Mouse (Mus musculus) MEL (cell line): ENCODE results near the gene Zbtb20.

Source experiments
- CTCF ChIP-seq, 3 experiments: IDR thresholded peaks in 2 of 3; conservative IDR thresholded peaks in 1 of 3; 2 replicates each; pipeline ENCODE4 v1.5.1; 2011 to 2012; ENCODE audit warnings: low read length in 3 of 3, low read depth in 2 of 3, mild to moderate bottlenecking in 2 of 3, improper control_type of control experiment in 1 of 3, inconsistent platforms in 1 of 3, mixed read lengths in 1 of 3, moderate library complexity in 1 of 3; ENCODE audit not compliant: control insufficient read depth in 1 of 3, insufficient read depth in 1 of 3, poor library complexity in 1 of 3, severe bottlenecking in 1 of 3
- GABPA ChIP-seq: IDR thresholded peaks from 2 replicates; pipeline ENCODE4 v1.6.1; 2012; ENCODE audit warnings: low read depth, mild to moderate bottlenecking, inconsistent platforms, low read length, improper control_type of control experiment, moderate library complexity
- JUND ChIP-seq: IDR thresholded peaks from 2 replicates; pipeline ENCODE4 v1.6.1; 2011; ENCODE audit warnings: low read depth, mild to moderate bottlenecking, improper control_type of control experiment, low read length
- MAFK ChIP-seq: IDR thresholded peaks from 2 replicates; pipeline ENCODE4 v1.6.1; 2011; ENCODE audit warnings: low read depth, mild to moderate bottlenecking, low read length, improper control_type of control experiment, borderline replicate concordance
- MAX ChIP-seq: IDR thresholded peaks from 2 replicates; pipeline ENCODE4 v1.6.1; 2011; ENCODE audit warnings: low read length, improper control_type of control experiment
- TAL1 ChIP-seq: IDR thresholded peaks from 2 replicates; pipeline ENCODE4 v1.6.1; 2012; ENCODE audit warnings: mild to moderate bottlenecking, inconsistent platforms, low read length, moderate library complexity, mixed read lengths
- USF1 ChIP-seq: IDR thresholded peaks from 2 replicates; pipeline ENCODE4 v1.6.1; 2014; ENCODE audit warnings: low read depth, mild to moderate bottlenecking, inconsistent platforms, low read length, improper control_type of control experiment, moderate library complexity

GRCm38 (mm10) chr16:43324009-43324408 is 448.3 kb downstream of the Zbtb20 start:
- TF ChIP-seq CTCF (IDR thresholded peaks at IDR 0.05 in 2 of 3, conservative IDR thresholded peaks at IDR 0.05 in 1 of 3; ENCODE audit: control insufficient read depth in 1 of 3, insufficient read depth in 1 of 3, low read depth in 2 of 3, low read length in 3 of 3, poor library complexity in 1 of 3, severe bottlenecking in 1 of 3): no peak
- no peak for TF ChIP-seq MAFK
- TF ChIP-seq GABPA: no peak
- TF ChIP-seq TAL1: no peak
- TF ChIP-seq JUND: no peak
- no peak for TF ChIP-seq MAX
- TF ChIP-seq USF1: no peak
